Mouse (Mus musculus) midbrain, postnatal 0 days (tissue): ENCODE results near the gene Syne1. TPM values are rescaled to one million over a fixed set of nuclear protein-coding genes. Genes with fewer than 3 reads are reported as not detected.
A peak's percentile ranks its signal among the peaks of the same experiment; 100 is the strongest.

Experiments used
- ATAC-seq: fragments of 200-750 bp; cut with Nextera tagmentation; 2 replicates; pipeline ENCODE4 v1.8.0; 2017; ENCODE audit warnings: moderate number of reproducible peaks, mild to moderate bottlenecking, moderate TSS enrichment, moderate library complexity; ENCODE audit not compliant: low FRiP score
- DNase-seq: peaks from one replicate; pipeline ENCODE4 v3.0.0-alpha.2; 2015; ENCODE audit warnings: low spot score
- H3K27ac ChIP-seq: fragments of 300-500 bp; sonication (generic); 2 replicates; pipeline ENCODE4 v1.5.1; 2014; ENCODE audit warnings: low read depth, mild to moderate bottlenecking, low read length, mixed read lengths
- H3K27me3 ChIP-seq: fragments of 300-500 bp; sonication (generic); 2 replicates; pipeline ENCODE4 v1.6.1; 2014; ENCODE audit warnings: low read length, control low read depth, mixed read lengths; ENCODE audit not compliant: insufficient read depth
- H3K36me3 ChIP-seq: fragments of 300-500 bp; sonication (generic); 2 replicates; pipeline ENCODE4 v1.6.1; 2014; ENCODE audit warnings: low read length, control low read depth, mixed read lengths; ENCODE audit not compliant: insufficient read depth
- H3K4me1 ChIP-seq: fragments of 300-500 bp; sonication (generic); 2 replicates; pipeline ENCODE4 v1.6.1; 2014; ENCODE audit warnings: mild to moderate bottlenecking, control low read depth, antibody characterized with exemption, low read length, mixed read lengths; ENCODE audit not compliant: insufficient read depth
- H3K4me2 ChIP-seq: fragments of 300-500 bp; sonication (generic); 2 replicates; pipeline ENCODE4 v1.6.1; 2014; ENCODE audit warnings: low read depth, mild to moderate bottlenecking, low read length, mixed read lengths; ENCODE audit not compliant: poor library complexity, severe bottlenecking
- H3K4me3 ChIP-seq: fragments of 300-500 bp; sonication (generic); 2 replicates; pipeline ENCODE4 v1.5.1; 2014; ENCODE audit warnings: low read depth, mild to moderate bottlenecking, low read length, moderate library complexity
- H3K9ac ChIP-seq: fragments of 300-500 bp; sonication (generic); replicated peaks from 2 replicates; pipeline ENCODE4 v1.6.1; 2014; ENCODE audit warnings: mild to moderate bottlenecking, low read length, moderate library complexity, mixed read lengths; ENCODE audit not compliant: poor library complexity, severe bottlenecking
- H3K9me3 ChIP-seq: fragments of 300-500 bp; sonication (generic); 2 replicates; pipeline ENCODE4 v1.6.1; 2016; ENCODE audit warnings: low read length, control low read depth
- CTCF ChIP-seq: IDR thresholded peaks from 2 replicates; pipeline ENCODE4 v1.5.1; 2016; ENCODE audit warnings: antibody characterized with exemption, mild to moderate bottlenecking
- WGBS: fragments of 180-500 bp; shearing (Covaris S2); extraction: QIAGEN DNeasy Blood & Tissue Kit; methylation state at CpG from one replicate; pipeline ENCODE4 v1.1.7; 2014; 5-methylcytosine and 5-hydroxymethylcytosine counted together
- polyA plus RNA-seq: library from polyadenylated mRNA; unstranded; fragments of >200 nt; fragmentation: Nextera tagmentation; extraction: Ambion mirVana; gene quantifications from 2 replicates; pipeline ENCODE4 v1.2.1, GENCODE M21; 2015
- total RNA-seq: library from RNA; depleted of rRNA; stranded (reverse); fragments of >200 nt; gene quantifications from 2 replicates; pipeline ENCODE4 v1.2.3, GENCODE M21; 2014

Gene Syne1
- total and polyA plus RNA-seq, 2 experiments from 2014 or later: 18.6 to 99.3 TPM

DNA sequence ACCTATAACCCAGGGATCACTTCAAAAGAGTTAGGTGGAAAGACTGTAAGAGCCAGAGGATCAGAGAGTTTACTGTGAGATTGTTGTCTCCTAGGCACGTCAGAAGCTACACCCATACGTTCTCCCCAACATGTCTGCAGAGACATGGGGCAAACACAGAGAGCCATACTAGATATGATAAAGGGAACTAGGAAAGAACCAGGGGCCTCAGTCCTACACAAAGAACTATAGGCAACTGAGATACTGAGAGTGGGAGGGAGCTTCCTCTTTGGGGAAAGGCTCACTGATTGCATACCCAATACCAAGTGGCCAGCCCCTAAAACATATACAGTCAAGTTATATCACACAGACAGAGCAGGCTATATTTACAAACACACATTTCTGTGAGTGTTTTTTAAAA, 491.3 kb downstream of the Syne1 start:
- Histone ChIP-seq H3K27me3 (no peaks in the 10 kb centered on the region), H3K9me3 (no peaks in the 10 kb centered on the region), H3K4me3 (no peak overlapping the region), H3K4me2 (no peak overlapping the region), H3K9ac (no peak overlapping the region), H3K27ac (no peak overlapping the region), H3K36me3 (peaks cover 10% of the 10 kb centered on the region), H3K4me1 (no peaks in the 10 kb centered on the region)
- DNase-seq (no peak), ATAC-seq (no peak)
- no peak for TF ChIP-seq CTCF
- WGBS: 86% methylated on average over 2 of the region's 2 CpGs

DNA sequence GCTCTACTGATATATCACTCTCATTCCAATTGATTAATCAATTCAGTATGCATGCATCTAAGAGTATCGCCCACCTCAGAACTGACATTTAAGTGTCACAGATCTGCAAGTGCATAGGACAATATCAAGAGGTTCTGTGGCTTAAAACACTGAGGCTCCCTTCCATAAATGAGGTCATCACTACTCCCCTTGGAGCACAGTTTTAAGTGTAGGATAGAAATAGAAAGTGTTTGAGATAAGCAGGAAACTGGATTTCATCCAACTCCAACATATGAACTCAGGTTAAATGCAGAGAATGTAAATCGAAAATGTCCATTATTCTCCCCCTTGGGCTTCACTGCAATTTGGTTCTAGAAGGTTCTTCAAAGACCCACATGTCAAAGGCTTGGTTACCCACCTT, 492.4 kb downstream of the Syne1 start:
- Histone ChIP-seq H3K4me3 (no peak overlapping the region), H3K27ac (no peak overlapping the region), H3K4me2 (no peak overlapping the region), H3K36me3 (peaks cover 10% of the 10 kb centered on the region), H3K27me3 (no peaks in the 10 kb centered on the region), H3K9me3 (no peaks in the 10 kb centered on the region), H3K4me1 (no peaks in the 10 kb centered on the region), H3K9ac (no peak overlapping the region)
- no peak for ATAC-seq
- no peak for TF ChIP-seq CTCF
- no peak for DNase-seq
- 93% methylated on average over 2 of the region's 2 CpGs for WGBS

DNA sequence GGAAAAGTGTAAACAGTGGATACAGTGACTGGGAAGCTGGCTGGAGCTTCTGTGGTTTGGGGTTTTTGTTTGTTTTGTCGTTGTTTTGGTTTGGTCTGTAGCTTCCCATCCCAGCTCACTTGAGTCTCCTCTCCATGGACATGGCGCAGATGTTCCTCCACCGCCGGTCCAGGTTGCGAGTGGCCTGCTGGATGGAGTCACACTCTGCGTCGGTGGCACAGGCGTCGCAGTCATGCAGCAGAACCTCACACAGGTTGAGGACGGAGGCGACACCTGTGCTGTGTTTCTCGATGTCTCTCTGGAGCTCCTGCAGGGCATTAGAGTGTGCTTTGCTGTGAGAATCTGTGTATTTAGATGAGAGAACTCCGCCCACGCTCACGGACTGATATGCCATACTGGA, 493.6 kb downstream of the Syne1 start:
- Histone ChIP-seq H3K27ac (no peak overlapping the region), H3K4me2 (no peak overlapping the region), H3K4me1 (no peaks in the 10 kb centered on the region), H3K36me3 (peaks cover 11% of the 10 kb centered on the region), H3K9ac (no peak overlapping the region), H3K4me3 (no peak overlapping the region), H3K9me3 (no peaks in the 10 kb centered on the region), H3K27me3 (no peaks in the 10 kb centered on the region)
- WGBS: 96% methylated on average over 15 of the region's 15 CpGs
- ATAC-seq: no peak
- no peak for TF ChIP-seq CTCF
- no peak for DNase-seq

DNA sequence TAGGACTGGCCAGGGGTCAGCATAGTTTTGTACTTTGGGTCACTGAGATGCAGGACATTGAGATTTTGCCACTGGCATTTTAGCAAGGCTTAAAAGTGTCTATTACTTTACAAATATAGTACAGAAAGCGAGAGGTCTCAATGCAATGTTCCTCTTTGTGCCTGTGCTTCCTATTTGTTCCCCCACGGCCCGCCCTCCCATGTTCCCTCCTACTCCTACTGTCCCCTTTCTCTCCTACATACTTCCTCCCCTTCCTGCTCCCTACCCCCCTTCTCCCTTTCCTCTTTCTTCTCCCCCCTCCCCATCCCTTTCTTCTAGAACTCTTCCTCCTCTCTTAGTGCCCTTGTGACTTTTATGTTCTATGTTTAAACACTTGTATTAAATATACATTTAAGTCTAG, 494.3 kb downstream of the Syne1 start:
- no peak for TF ChIP-seq CTCF
- no peaks in the 10 kb centered on the region for H3K27me3 ChIP-seq
- H3K27ac ChIP-seq: no peak overlapping the region
- H3K4me3 ChIP-seq: no peak overlapping the region
- no peak for ATAC-seq
- 53% methylated on average over 3 of the region's 3 CpGs for WGBS
- no peak for DNase-seq
- no peak overlapping the region for H3K9ac ChIP-seq
- H3K4me2 ChIP-seq: no peak overlapping the region
- H3K9me3 ChIP-seq: no peaks in the 10 kb centered on the region
- H3K36me3 ChIP-seq: peaks cover 16% of the 10 kb centered on the region
- no peaks in the 10 kb centered on the region for H3K4me1 ChIP-seq

DNA sequence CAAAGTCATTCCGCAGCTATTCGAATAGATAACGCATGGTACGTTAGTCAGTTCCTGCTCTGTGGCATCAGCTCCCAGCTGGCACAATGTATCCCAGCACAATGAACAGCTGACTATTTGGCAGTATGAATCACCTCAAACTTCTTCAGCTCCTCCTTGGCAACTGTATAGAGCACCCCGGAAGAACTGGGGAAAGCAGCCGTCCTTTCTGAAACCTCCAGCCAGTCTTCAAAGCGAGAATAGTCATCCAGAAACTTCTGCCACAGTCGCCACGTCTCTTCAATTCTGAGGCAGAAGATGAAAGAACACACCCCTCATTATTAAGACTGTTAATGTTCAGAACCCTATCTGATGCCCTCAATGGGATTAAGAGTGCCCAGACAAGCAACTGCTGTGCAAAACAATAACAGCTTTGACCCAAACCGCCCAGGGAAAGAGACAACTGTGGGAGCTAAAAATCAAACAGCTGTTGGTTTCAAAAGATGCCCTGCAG, 495.0 kb downstream of the Syne1 start:
- no peaks in the 10 kb centered on the region for H3K4me1 ChIP-seq
- H3K27me3 ChIP-seq: no peaks in the 10 kb centered on the region
- H3K36me3 ChIP-seq: peaks cover 13% of the 10 kb centered on the region
- WGBS: 24% methylated on average over 10 of the region's 10 CpGs
- ATAC-seq (no peak), DNase-seq (peak; percentile 36)
- H3K9me3 ChIP-seq: no peaks in the 10 kb centered on the region
- H3K27ac ChIP-seq: no peak overlapping the region
- H3K4me3 ChIP-seq: no peak overlapping the region
- no peak overlapping the region for H3K9ac ChIP-seq
- H3K4me2 ChIP-seq: no peak overlapping the region
- no peak for TF ChIP-seq CTCF

GRCm38 (mm10) chr10:5045671-5046070, 505.6 kb downstream of the Syne1 start:
- DNase-seq (no peak), ATAC-seq (no peak)
- H3K27me3 ChIP-seq: no peaks in the 10 kb centered on the region
- H3K4me2 ChIP-seq: no peak overlapping the region
- no peak for TF ChIP-seq CTCF
- H3K27ac ChIP-seq: no peak overlapping the region
- H3K4me1 ChIP-seq: no peaks in the 10 kb centered on the region
- H3K36me3 ChIP-seq: peaks cover 57% of the 10 kb centered on the region
- WGBS: 96% methylated on average over 5 of the region's 5 CpGs
- no peaks in the 10 kb centered on the region for H3K9me3 ChIP-seq
- H3K4me3 ChIP-seq: no peak overlapping the region
- no peak overlapping the region for H3K9ac ChIP-seq
